Mouse (Mus musculus): Measurements from ENCODE around the gene Rspo4. TPM values are rescaled to one million over a fixed set of nuclear protein-coding genes. Genes with fewer than 3 reads are reported as not detected.

Rspo4 gene
- polyA plus RNA-seq, 1 experiment: 0.31 TPM

DNA sequence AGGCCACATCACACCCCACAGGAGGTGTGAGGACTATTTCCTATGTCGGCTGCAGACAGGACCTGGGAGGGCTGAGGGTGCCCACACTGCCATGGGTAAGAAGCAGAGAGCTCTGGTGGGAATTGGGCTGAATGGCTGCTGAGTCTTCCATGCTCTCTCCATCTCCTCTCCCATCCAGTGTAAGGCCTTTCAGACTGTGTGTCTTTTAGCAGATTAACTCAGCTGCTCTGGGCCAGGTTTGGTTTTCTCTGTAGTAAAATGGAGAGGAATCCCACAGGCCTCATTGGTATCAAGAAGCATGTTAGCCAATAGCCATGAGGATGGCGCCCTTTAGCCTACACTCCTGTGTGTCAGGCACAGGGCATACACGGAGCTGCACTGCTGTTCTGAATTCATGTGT, 66.7 kb downstream of the Rspo4 start:
- WGBS: 76% methylated on average over 3 of the region's 3 CpGs
- 0 out of 2 replicates have a peak, but pooled peaks cover 2% of the 10 kb centered on the region for H3K4me1 ChIP-seq (ENCODE audit: control insufficient read depth, insufficient read depth, low read length)
- TF ChIP-seq POLR2A (IDR thresholded peaks at IDR 0.05; ENCODE audit: borderline replicate concordance, extremely low read depth, low read depth, low read length) (no peak), CTCF (IDR thresholded peaks at IDR 0.05; ENCODE audit: insufficient read depth, low read length) (no peak)
- no peak for DNase-seq
- no peak overlapping the region for H3K4me3 ChIP-seq (replicated peaks; ENCODE audit: extremely low read depth, low read depth, low read length)

DNA sequence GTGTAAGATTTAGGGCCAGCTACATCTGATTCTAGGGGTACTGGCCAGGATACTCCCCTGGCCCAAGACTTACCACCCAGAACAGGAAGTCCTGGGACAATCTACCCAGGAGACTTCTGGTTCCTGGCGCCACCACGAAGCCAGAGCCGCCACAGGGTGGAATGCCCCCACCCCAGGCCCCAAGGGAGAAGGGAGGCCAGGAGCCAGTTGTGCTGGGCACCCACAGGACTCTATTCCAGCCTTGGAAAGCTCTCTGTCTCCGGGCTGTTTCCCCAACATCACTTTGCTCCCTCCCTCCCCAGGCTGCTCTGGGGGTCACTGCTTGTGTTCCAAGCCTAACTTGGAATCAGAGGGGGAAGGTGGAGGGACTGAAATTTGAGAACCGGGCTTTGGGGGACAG, 67.8 kb downstream of the Rspo4 start:
- WGBS: 27% methylated on average over 5 of the region's 5 CpGs

DNA sequence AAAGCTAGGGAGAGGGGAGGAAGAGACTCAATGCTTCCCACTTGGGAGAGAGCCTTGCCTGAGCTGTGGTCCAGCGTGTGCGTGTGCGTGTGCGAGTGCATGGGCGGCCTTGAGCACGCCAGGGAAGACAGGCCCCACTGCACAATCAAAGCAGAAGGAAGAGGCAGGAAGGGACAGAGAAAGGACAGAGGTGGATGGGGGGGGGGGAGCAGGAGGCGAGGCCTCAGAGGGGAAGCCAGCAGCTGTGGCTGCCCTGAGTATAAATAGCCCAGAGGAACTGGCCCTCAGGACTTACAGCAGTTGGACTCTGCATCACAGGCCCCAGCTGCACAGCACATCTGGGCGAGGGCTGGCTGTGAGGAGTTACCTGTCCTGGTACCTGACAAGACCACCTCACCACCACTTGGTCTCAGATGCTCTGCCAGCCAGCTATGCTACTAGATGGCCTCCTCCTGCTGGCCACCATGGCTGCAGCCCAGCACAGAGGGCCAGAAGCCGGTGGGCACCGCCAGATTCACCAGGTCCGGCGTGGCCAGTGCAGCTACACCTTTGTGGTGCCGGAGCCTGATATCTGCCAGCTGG, 68.3 kb downstream of the Rspo4 start, which contains the start of gene Angpt4:
Gene Angpt4 (plus strand): TSS at position 292 of the 582 bp plus-strand sequence.
- DNase-seq: no peak
- TF ChIP-seq POLR2A (IDR thresholded peaks at IDR 0.05; ENCODE audit: borderline replicate concordance, extremely low read depth, low read depth, low read length) (no peak), CTCF (IDR thresholded peaks at IDR 0.05; ENCODE audit: insufficient read depth, low read length) (no peak)
- Histone ChIP-seq H3K4me1 (ENCODE audit: control insufficient read depth, insufficient read depth, low read length) (0 out of 2 replicates have a peak, but pooled peaks cover 2% of the 10 kb centered on the region), H3K4me3 (replicated peaks; ENCODE audit: extremely low read depth, low read depth, low read length) (no peak within 1 kb of the TSS)
- WGBS: 54% methylated on average over 13 of the region's 13 CpGs

More for the DNA sequence above, 67.8 kb downstream of the Rspo4 start:
- Histone ChIP-seq H3K4me1 (ENCODE audit: control insufficient read depth, insufficient read depth, low read length) (0 out of 2 replicates have a peak, but pooled peaks cover 2% of the 10 kb centered on the region), H3K4me3 (replicated peaks; ENCODE audit: extremely low read depth, low read depth, low read length) (no peak overlapping the region)
- TF ChIP-seq CTCF (IDR thresholded peaks at IDR 0.05; ENCODE audit: insufficient read depth, low read length) (no peak), POLR2A (IDR thresholded peaks at IDR 0.05; ENCODE audit: borderline replicate concordance, extremely low read depth, low read depth, low read length) (no peak)
- DNase-seq: no peak

DNA sequence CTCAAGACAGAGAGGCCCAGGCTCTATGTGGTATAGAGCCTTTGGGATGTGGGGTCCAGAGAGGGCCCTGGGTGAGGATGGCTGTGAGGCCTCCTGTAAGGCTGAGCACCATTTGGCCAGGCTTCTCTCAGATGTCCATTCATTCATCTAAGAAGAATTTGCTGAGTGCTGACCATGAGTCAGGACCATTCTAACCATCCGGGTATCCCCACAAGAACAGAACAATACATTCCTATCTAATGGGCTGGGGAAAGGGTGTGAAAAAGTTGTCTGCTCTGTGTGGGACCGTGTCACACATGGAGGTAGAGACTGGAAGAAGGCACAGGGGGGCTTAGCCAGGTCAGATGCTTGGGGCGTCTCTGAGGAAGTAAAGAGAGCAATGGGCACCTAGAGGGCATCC, 69.0 kb downstream of the Rspo4 start:
- TF ChIP-seq POLR2A (IDR thresholded peaks at IDR 0.05; ENCODE audit: borderline replicate concordance, extremely low read depth, low read depth, low read length) (no peak), CTCF (IDR thresholded peaks at IDR 0.05; ENCODE audit: insufficient read depth, low read length) (no peak)
- no peak overlapping the region for H3K4me3 ChIP-seq (replicated peaks; ENCODE audit: extremely low read depth, low read depth, low read length)
- no peak for DNase-seq
- WGBS: 71% methylated on average over 3 of the region's 3 CpGs
- 0 out of 2 replicates have a peak, but pooled peaks cover 2% of the 10 kb centered on the region for H3K4me1 ChIP-seq (ENCODE audit: control insufficient read depth, insufficient read depth, low read length)

DNA sequence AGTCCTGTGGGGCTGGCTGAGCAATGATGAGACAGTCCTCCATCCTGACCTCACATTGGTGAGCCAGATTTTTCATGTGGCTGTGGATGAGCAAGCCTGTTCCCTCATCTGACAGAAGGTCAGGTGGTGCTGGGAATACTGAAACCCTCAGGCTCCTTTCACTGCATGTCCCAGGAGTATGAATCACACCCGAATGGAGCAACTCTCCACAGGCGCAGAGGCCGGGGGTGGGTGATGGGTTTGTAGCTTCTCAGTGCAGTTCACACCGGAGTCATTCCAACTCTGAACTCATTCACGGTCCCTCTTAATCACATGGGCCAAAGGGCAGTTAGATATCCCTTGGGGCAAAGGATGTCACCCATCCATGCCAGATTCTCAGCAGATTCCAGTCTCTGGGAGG, 71.4 kb downstream of the Rspo4 start:
- Histone ChIP-seq H3K4me3 (replicated peaks; ENCODE audit: extremely low read depth, low read depth, low read length) (no peak overlapping the region), H3K4me1 (ENCODE audit: control insufficient read depth, insufficient read depth, low read length) (0 out of 2 replicates have a peak, but pooled peaks cover 2% of the 10 kb centered on the region)
- 78% methylated on average over 5 of the region's 5 CpGs for WGBS
- TF ChIP-seq CTCF (IDR thresholded peaks at IDR 0.05; ENCODE audit: insufficient read depth, low read length) (no peak), POLR2A (IDR thresholded peaks at IDR 0.05; ENCODE audit: borderline replicate concordance, extremely low read depth, low read depth, low read length) (no peak)
- DNase-seq: no peak

DNA sequence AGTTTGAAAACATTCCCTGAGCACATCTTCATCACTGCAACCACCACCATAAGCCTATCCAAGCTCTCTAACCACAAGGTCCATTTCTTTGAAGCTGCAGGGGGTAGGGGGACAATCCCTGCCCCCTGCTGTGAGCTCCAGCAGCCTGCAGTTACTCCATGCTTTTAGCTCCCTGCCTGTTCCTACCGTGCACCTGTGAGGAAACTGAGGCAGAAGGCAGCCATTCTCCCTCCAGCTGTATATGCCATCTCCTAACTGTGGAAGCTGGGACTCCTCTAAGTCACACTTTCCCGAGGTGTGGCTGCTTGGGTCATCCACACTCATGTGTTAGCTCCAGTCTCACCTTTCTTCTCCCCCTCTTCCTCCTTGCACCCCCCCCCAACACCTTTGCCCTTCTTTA, 72.4 kb downstream of the Rspo4 start:
- H3K4me1 ChIP-seq (ENCODE audit: control insufficient read depth, insufficient read depth, low read length): 0 out of 2 replicates have a peak, but pooled peaks cover 2% of the 10 kb centered on the region
- 18% methylated on average over 2 of the region's 2 CpGs for WGBS
- TF ChIP-seq POLR2A (IDR thresholded peaks at IDR 0.05; ENCODE audit: borderline replicate concordance, extremely low read depth, low read depth, low read length): no peak
- TF ChIP-seq CTCF (IDR thresholded peaks at IDR 0.05; ENCODE audit: insufficient read depth, low read length): no peak
- DNase-seq: no peak
- H3K4me3 ChIP-seq (replicated peaks; ENCODE audit: extremely low read depth, low read depth, low read length): no peak overlapping the region

DNA sequence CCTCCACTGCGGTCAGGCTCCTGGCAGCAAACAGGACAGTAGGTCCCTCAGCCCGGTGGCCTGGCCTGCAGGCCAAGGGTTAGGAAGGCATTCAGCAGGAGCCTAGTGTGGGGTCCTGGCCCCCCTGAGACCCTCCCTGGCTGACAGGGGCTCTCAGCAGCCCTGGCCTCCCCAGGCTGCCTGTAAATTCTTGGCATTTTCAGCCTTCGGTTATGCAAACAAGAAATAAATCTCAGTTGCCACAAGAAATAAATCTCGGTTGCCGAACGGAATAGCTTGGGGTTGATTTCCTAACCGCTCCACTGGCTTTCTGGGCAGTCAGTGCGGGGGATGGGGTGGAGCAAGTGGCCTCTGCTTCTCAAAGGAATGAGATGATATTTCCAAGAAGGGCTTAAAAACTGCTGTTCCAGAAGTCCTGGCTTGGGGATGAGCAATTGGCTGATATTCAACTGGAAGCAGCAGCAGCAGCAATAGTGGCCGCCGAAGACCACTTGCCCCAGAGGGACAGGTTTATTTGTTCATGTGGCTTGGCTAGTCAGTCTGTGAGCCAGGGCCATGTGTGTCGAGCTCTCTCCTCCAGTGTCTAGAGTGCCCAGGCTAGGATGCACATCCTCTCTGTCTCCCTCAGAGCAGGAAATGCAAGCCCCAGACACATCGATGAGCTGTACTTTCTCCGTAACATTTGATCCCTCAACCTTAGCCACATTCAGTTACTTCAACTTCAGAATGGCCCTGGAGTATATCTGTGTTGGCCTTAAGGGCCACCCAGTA, 73.5 kb downstream of the Rspo4 start:
- no peak for DNase-seq

DNA sequence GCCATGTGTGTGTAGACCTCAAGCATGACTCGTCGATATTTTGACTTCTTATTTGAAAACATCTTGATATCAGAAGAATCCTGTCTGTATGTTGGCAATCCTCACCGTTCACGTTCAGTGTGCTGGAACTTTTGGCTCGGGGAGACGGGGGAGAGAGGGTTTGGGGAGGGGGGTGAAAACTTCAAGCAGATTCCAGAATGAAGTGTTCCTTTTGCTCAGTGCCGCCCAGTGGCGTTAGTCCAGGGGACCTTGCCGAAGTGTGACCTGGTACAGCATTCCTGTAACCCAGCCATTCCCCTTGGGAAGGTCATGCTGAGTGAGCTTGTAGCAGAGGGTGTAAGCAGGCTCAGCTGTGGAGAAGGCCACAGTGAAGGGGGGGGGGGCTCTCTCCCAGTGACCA, 76.4 kb downstream of the Rspo4 start:
- 54% methylated on average over 9 of the region's 9 CpGs for WGBS
- no peak for DNase-seq
- no peaks in the 10 kb centered on the region for H3K4me1 ChIP-seq (ENCODE audit: control insufficient read depth, insufficient read depth, low read length)
- TF ChIP-seq CTCF (IDR thresholded peaks at IDR 0.05; ENCODE audit: insufficient read depth, low read length) (no peak), POLR2A (IDR thresholded peaks at IDR 0.05; ENCODE audit: borderline replicate concordance, extremely low read depth, low read depth, low read length) (no peak)
- H3K4me3 ChIP-seq (replicated peaks; ENCODE audit: extremely low read depth, low read depth, low read length): no peak overlapping the region

More for the DNA sequence above, 73.5 kb downstream of the Rspo4 start:
- TF ChIP-seq CTCF (IDR thresholded peaks at IDR 0.05; ENCODE audit: insufficient read depth, low read length): no peak
- TF ChIP-seq POLR2A (IDR thresholded peaks at IDR 0.05; ENCODE audit: borderline replicate concordance, extremely low read depth, low read depth, low read length): no peak
- Histone ChIP-seq H3K4me1 (ENCODE audit: control insufficient read depth, insufficient read depth, low read length) (no peaks in the 10 kb centered on the region), H3K4me3 (replicated peaks; ENCODE audit: extremely low read depth, low read depth, low read length) (no peak overlapping the region)
- 54% methylated on average over 13 of the region's 13 CpGs for WGBS

DNA sequence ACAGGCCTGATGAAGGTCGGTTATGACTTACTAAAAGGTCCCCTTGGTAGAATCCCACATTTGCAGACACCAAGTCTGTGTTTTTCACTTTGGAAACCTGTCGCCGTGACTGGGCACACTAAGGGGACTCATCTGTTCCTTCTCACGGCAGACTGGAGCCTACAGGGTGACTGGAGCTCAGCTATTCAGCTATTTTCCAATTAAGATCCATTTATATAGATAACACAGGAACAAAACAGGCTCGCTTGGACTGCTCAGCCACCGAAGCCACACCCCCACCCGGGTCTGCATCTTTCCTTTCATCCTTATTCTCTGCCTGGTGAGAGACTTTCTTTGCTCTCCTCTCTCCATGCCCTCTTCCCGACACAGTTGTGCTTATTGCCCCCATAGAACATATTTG, 78.3 kb downstream of the Rspo4 start:
- no peak for TF ChIP-seq CTCF (IDR thresholded peaks at IDR 0.05; ENCODE audit: insufficient read depth, low read length)
- TF ChIP-seq POLR2A (IDR thresholded peaks at IDR 0.05; ENCODE audit: borderline replicate concordance, extremely low read depth, low read depth, low read length): no peak
- H3K4me1 ChIP-seq (ENCODE audit: control insufficient read depth, insufficient read depth, low read length): no peaks in the 10 kb centered on the region
- no peak overlapping the region for H3K4me3 ChIP-seq (replicated peaks; ENCODE audit: extremely low read depth, low read depth, low read length)
- 69% methylated on average over 8 of the region's 8 CpGs for whole genome bisulfite sequencing
- no peak for DNase-seq
